Mouse (Mus musculus) spleen, postnatal 4 days (tissue): Measurements from ENCODE around the gene Flnb.

Experiments used
- DNase-seq, 2 experiments: peaks; one replicate each; pipeline ENCODE4 v3.0.0; 2022; ENCODE audit warnings: low spot score in 2 of 2

Flnb gene

GRCm38 (mm10) chr14:7826151-7826937, 8.6 kb downstream of the Flnb start:
- no peak for DNase-seq

GRCm38 (mm10) chr14:7829181-7829580, 11.4 kb downstream of the Flnb start:
- DNase-seq = no peak

DNA sequence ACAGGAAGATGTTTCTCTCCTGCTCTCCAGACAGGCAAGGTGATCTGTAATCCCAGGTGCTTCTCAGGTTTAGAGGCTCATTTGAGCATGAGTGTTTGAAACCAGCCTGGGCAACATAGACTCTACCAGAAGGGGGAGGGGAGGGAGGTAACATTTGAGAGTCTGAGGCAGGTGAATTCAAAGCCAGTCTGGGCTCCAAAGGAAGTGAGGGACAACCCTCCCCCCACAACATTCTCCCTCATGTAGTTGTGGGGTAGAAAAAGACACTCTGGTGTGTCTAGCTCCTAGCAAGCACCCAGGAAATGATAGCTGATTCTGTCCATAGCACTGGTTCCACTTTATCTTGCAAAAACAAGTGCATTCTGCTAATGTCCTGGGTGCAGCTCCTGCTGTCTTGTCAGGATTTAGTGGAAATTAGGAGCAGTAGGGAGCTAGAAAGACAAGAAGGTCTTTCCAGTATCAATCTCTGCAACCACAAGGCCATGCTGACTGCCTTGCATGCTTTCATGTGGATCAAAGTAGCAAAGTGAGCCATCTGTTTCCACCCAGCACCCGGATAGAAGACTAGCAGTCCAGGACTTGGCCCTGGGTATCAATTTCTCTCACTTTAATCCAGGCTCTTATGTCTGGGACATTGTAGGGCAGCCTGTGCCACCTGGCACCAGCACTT, 14.1 kb downstream of the Flnb start:
- DNase-seq = no peak

DNA sequence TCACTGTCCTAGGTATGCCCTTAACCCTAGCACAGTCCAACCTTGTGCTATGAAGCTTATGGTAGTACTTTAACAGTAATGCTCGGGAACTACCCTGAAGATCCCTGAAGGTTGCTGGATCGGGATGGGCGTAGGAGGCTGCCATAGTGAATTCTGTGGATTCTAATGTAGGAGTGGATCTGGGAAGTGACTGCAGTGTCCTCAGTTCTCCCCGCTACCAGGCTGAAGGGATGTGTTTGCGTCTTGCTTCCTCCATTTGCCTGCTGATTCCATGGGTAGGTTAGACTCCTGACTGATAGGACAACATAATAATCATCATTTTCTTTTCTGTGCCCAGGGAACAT, 14.7 kb downstream of the Flnb start:
- DNase-seq = no peak

- no peak for DNase-seq
Observed at GRCm38 (mm10) chr14:7833458-7833857, 15.7 kb downstream of the Flnb start.

GRCm38 (mm10) chr14:7838564-7839089, 20.9 kb downstream of the Flnb start:
- no peak for DNase-seq

DNA sequence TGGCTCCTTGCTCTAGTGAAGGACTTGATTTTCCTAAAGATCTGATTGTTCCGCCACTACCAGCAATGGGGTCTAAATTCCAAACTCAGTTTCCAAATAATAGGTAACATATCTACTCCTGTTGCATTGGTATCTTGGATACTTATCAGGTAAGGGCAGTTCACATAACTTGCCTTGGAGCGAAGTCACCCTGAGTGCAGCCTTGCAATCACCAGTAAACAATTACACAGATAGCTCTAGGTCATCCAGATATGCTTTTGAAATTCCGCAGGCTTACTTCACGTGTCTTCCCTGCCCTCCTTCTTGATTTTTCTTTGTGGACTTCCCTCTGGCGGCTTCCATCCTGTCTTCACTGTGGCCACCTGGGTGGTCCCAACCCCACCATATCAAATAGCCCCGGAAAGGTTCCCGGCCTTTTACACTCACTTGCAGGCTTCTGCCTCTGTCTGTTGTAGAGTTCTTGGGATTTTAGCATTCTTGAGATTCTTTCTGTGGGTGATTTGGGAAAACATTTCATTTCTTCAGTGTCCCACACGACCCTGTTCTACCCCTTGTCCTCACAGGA, 22.3 kb downstream of the Flnb start:
- no peak for DNase-seq

DNA sequence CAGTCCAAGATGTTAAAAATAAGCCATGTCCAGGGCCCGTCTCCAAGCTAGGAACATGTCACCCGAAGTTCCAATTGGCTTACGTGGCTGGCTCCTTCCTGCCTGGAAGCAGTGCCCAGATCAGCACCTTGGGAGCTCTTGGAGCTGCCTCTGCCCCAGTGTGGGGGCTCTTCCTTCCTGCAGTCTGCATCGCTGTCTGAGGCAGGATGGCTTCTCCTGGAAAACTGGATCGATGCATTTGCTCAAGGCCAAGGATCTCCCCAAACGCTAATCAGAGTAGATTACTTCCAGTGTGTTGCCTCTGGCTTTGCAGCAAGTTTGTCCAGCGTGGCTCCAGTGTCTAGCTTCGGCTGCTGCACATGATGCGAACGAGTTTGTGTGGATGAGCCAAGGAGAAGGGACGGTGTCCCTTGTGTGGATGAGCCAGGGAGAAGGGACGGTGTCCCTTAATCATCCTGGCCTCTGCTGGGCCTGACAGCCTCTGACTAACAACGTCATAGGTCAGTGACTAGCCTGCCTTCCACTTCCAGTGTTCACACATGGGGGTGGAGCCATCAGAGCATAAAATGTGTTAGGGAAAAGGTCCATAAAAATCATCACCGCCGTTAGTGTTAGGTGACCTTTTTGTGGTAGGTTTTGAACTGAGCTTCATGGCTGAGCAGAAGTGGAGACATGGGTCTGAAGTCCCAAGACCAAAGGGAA, 25.0 kb downstream of the Flnb start:
- DNase-seq = no peak

GRCm38 (mm10) chr14:7846696-7847095, 28.9 kb downstream of the Flnb start:
- no peak for DNase-seq

GRCm38 (mm10) chr14:7847746-7848232, 30.0 kb downstream of the Flnb start:
- DNase-seq = no peak

DNA sequence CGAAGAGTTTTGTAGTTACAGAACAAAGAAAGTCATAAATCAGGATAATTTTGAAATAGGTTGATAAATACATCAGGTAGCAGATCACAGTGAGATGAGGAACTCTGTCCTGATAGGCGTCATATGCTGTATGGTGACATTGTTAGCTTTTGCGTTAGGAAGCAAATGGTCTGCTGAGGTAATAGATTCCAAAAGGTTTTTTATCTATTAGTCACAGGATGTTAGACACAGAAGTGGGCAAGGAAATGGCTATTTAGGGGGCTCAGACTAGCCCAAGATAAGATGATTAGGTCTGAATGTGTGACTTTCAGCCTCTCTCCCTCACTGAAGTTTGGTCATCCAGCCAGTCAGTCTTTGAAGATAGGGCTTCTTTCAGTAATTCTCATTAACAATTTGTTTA, 33.2 kb downstream of the Flnb start:
- no peak for DNase-seq

GRCm38 (mm10) chr14:7851543-7852065, 33.8 kb downstream of the Flnb start:
- no peak for DNase-seq

GRCm38 (mm10) chr14:7853691-7854090, 35.9 kb downstream of the Flnb start:
- no peak for DNase-seq

DNA sequence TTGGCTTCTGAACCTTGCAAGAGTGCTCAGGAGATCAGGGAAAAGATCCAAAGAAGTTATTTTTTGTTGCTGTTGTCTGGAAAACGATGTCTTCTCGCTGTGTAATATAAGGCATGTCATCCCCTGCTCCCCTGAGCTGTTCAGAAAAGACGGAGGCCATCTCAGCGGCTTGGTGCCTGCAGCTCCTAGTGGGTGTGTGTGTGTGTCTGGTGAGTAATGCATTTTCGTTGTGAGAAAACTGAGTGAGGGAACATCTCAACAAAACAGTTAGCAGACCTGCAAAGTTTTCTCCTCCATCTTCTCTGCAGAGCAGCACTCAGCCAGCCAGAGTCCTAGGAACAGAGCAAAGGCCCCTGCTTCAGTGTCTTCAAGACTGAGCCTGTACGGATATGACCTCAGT, 36.6 kb downstream of the Flnb start:
- no peak for DNase-seq

GRCm38 (mm10) chr14:7855101-7855500, 37.3 kb downstream of the Flnb start:
- DNase-seq = no peak

DNA sequence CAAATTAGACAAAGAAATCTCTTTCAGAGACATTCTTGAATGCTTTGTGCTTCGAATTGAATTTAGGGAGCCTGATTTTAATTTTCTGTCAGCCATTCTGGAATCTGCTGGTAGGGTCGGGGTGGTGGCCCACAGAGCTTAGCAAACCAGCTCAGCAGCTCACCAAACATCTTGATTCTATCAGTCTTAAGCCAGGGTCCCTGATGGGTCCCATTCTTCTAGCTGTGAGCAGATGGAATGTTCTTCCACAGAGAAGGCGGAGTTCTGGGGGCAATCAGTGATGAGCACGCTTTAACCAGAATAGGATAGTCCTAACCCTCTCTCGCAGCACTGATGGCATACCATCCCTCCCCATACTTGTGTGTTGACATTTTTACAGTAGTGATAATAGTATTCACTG, 37.7 kb downstream of the Flnb start:
- no peak for DNase-seq

- DNase-seq = no peak
Observed at GRCm38 (mm10) chr14:7856348-7856747, 38.6 kb downstream of the Flnb start.

DNA sequence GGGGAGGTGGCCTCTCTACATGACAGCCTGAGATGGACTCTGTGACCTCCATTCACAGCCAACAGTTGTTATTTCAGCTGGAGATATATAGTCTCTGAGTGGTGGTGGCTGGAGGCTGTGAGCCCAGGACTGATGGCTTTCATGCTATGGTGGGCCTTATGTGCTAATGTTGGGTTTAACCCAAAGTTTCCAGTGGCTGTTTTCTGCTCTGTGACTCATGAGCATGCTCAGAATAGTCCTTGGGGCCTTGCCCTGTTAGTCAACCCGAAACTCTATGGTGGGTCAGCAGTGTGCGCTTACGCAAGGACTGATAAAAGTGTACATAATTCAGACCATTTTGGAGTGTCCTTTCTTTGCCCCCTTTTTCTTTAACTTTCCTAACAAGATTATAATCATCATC, 40.1 kb downstream of the Flnb start:
- DNase-seq = no peak

- no peak for DNase-seq
Observed at GRCm38 (mm10) chr14:7858430-7858829, 40.7 kb downstream of the Flnb start.

DNA sequence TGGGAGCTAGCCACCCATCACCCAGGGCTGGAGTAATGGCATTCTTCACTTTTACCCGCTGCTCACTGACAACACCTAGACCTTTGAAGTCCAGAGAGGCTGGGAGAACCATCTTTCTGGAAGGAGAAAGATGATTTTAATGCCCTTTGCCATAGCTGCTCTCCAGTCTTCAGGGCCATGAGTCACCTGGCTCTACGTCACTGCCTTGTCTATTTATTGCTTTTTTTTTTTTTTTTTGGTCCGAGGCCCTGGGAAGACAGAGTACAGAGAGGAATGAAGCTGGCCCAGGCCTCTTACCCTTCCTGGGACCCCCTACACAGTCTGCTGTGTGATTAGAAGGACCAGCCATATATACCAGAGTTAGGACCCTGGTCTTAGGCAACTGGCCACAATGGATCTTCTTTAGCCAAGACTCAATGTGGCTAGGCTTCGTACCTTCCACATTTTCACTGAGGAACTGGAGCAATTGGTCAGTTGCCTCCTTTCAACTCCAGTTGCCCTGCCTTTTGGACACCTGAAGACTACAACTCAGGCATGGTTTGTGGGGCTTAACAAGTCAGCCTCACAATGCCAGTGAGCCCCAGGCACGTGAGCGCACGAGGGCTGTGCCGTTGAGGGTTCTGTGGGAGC, 42.9 kb downstream of the Flnb start:
- no peak for DNase-seq

DNA sequence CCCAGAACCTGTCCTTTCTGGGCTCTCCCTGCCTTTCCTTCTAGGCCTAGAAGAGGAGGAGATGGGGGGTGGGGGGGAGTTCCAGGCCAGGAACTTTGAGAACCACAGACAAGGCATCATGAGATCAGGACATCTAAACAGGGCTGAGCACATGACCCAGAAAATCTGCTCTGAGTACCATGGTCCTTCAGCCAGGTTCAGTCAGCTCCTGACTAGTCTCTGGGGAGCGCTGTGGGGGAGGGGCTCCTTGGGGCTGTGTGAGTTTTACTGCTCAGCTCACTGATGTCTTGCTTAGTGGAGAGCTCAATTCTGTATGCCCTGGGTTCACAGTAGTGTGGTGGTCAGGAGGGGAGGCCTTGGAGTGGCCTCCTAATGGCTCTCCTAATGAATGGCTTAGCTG, 43.5 kb downstream of the Flnb start:
- no peak for DNase-seq

- DNase-seq = no peak
Observed at GRCm38 (mm10) chr14:7862226-7862625, 44.5 kb downstream of the Flnb start.
